Mouse (Mus musculus): ENCODE data around the gene Nckap5.

The Nckap5 gene

GRCm38 (mm10) chr1:125910211-125910870 lies 920.3 kb downstream of the Nckap5 start:
- DNase-seq (ENCODE audit: low read depth, low spot score): no peak

GRCm38 (mm10) chr1:125893158-125893557 lies 937.4 kb downstream of the Nckap5 start:
- DNase-seq (ENCODE audit: low read depth, low spot score): no peak

- no peak for DNase-seq (ENCODE audit: low read depth, low spot score)
These were observed 960.5 kb downstream of the Nckap5 start for GRCm38 (mm10) chr1:125870056-125870455.
